Mouse (Mus musculus) heart, adult 2 months (tissue): ENCODE results near the gene Hs2st1.

Source experiments
- CTCF ChIP-seq: fragments of 200-600 bp; IDR thresholded peaks from 2 replicates; pipeline ENCODE4 v1.8.1; 2022; ENCODE audit warnings: antibody characterized with exemption, mild to moderate bottlenecking, moderate library complexity
- EP300 ChIP-seq: fragments of 200-500 bp; IDR thresholded peaks from 2 replicates; pipeline ENCODE4 v1.6.1; 2011; ENCODE audit warnings: low read depth, low read length, control low read depth; ENCODE audit not compliant: insufficient read depth
- POLR2A ChIP-seq: fragments of 200-500 bp; IDR thresholded peaks from 2 replicates; pipeline ENCODE4 v1.6.1; 2011; ENCODE audit warnings: mild to moderate bottlenecking, low read depth, low read length, control low read depth; ENCODE audit not compliant: insufficient read depth

DNA sequence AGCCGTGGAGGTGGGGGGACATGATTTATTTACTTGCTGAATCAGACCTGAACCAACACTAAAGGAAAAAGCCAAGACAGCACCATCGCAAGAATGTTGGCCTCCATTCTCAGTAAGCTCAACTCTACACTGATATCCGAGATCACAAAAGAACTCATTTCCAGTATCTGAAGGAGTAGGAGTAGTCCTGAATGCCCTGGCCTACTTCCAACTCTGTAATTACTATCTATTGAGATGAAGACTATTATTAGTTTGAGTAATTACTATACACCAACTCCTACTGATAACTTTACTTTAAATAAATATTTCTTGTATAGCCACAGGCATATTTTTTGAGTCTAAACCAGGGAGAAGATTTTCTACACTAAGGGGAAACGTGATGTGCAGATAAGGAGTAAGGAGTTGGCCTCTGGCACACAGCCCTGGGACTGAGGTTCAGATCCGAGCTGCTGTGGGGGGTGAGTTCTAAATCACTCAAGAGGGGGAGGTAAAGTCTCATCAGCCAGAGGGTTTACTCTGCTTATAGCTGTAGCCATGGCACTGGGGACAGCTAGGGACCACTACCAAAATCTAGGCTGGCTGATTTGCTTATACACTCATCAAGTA, 109.7 kb downstream of the Hs2st1 start:
- TF ChIP-seq EP300 (no peak), CTCF (no peak), POLR2A (no peak)
